In genomic region chr10:15046285-15046684, GRCm38 (mm10) we compare ENCODE assay signal across 16 mouse cellular contexts.
"Had no signal": no experiment of that assay in that cellular context is flagged by ENCODE, and none has a peak within 500 bp of the region (broad histone marks: within the 10 kb centered on the region; RNA-seq: fewer than 3 reads in every experiment).

No protein-coding gene starts in this region.

- H3K4me2 ChIP-seq: liver, embryonic 11.5 days; liver, embryonic 13.5 days; liver, embryonic 15.5 days; midbrain, embryonic 12.5 days; neural tube, embryonic 12.5 days; stomach, embryonic 15.5 days had no signal

- H3K27ac ChIP-seq: liver, embryonic 13.5 days; liver, embryonic 15.5 days; macrophage; midbrain, embryonic 12.5 days; neural tube, embryonic 12.5 days; stomach, embryonic 15.5 days; stomach, postnatal 0 days had no signal

- H3K4me3 ChIP-seq: liver, embryonic 13.5 days; liver, embryonic 15.5 days; megakaryocyte, embryonic 14.5 days; midbrain, embryonic 12.5 days; neural tube, embryonic 12.5 days; stomach, embryonic 15.5 days had no signal

- H3K4me1 ChIP-seq: liver, embryonic 13.5 days; liver, embryonic 15.5 days; megakaryocyte, embryonic 14.5 days; midbrain, embryonic 12.5 days; neural tube, embryonic 12.5 days; stomach, embryonic 15.5 days had no signal

- H3K36me3 ChIP-seq: liver, embryonic 13.5 days; liver, embryonic 15.5 days; midbrain, embryonic 12.5 days; neural tube, embryonic 12.5 days; stomach, embryonic 15.5 days had no signal

- H3K9ac ChIP-seq: liver, embryonic 13.5 days; liver, embryonic 15.5 days; liver, postnatal 0 days; midbrain, embryonic 12.5 days; neural tube, embryonic 12.5 days; stomach, embryonic 15.5 days had no signal

- H3K27me3 ChIP-seq: liver, embryonic 13.5 days; liver, embryonic 15.5 days; megakaryocyte, embryonic 14.5 days; midbrain, embryonic 12.5 days; neural tube, embryonic 12.5 days; stomach, embryonic 15.5 days had no signal

- DNase-seq: liver, embryonic 13.5 days; liver, postnatal 0 days; lung, adult 2 months; lung, postnatal 10 days; right cerebral cortex, postnatal 14 days; thymus, adult 2 months; thymus, postnatal 25 days; thymus, postnatal 4 days had no signal

- ATAC-seq: liver, postnatal 0 days had no signal

- H3K9me3 ChIP-seq: liver, embryonic 13.5 days; liver, embryonic 15.5 days; megakaryocyte, embryonic 14.5 days; midbrain, embryonic 12.5 days; neural tube, embryonic 12.5 days; stomach, embryonic 15.5 days had no signal
